Mouse (Mus musculus) small intestine, adult 10 weeks (tissue): Measurements from ENCODE around the gene Dyrk2. TPM values are rescaled to one million over a fixed set of nuclear protein-coding genes. Genes with fewer than 3 reads are reported as not detected.

Experiments used
- polyA plus RNA-seq: library from polyadenylated mRNA; stranded (reverse); fragments of 350-450 nt; fragmentation: Illumina TruSeq; extraction: RNeasy Lipid Tissue Mini Kit (QIAGEN cat#74804); gene quantifications from one replicate; pipeline ENCODE4 v1.2.3, GENCODE M21; 2014; ENCODE audit warnings: low replicate concordance

Gene Dyrk2
- polyA plus RNA-seq, result 109 TPM

DNA sequence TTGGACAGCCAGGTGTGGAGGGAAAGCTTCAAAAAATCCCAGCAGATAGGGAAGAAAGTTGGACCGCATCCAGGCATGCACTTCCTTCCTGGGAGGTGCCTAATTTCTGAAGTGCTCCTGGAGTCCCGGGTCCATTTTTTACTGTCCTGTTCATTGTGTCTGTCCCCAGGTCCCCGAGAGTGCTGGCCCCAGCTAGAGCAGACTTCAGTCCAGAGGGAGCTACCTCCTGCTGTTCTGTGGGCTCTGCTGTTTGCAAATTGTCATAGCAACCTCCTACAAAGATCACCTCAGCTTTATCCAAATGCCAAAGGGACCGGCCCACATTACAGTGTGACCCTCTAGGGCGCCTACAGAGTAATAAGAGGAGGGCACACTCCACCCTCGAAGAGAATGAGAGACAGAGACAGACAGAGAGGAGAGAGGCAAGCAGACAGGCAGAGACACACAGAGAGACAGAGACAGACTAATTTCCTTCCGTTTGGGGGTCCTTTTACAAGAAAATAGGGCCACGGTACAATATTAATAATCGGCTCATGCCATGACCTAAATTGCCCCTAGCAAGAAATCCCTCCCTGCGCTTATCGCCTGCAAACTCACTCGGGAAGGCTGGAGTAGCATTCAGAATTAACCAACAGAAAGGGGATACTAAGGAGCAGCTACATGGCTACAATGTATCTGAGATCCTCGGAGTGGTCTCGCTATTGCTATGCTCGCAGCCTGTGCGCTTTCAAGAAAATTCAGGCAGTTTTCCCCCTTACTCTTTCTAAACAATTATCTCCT, at the start of gene Dyrk2:
Gene Dyrk2, minus strand, starts transcription at position 9 of the 780 bp plus-strand sequence.

